Mouse (Mus musculus) neural tube, embryonic 12.5 days (tissue): ENCODE measurements around the gene Gm26920. TPM values are rescaled to one million over a fixed set of nuclear protein-coding genes. Genes with fewer than 3 reads are reported as not detected.

Experiments
- ATAC-seq: fragments of 200-750 bp; cut with Nextera tagmentation; 2 replicates; pipeline ENCODE4 v1.8.0; 2017; ENCODE audit warnings: low read depth, mild to moderate bottlenecking, moderate TSS enrichment, moderate library complexity; ENCODE audit not compliant: low FRiP score
- H3K27ac ChIP-seq: fragments of 300-500 bp; sonication (generic); 2 replicates; pipeline ENCODE4 v1.5.1; 2016
- H3K27me3 ChIP-seq: fragments of 300-500 bp; sonication (generic); replicated peaks from 2 replicates; pipeline ENCODE4 v1.6.1; 2016; ENCODE audit warnings: mild to moderate bottlenecking
- H3K36me3 ChIP-seq: fragments of 300-500 bp; sonication (generic); 2 replicates; pipeline ENCODE4 v1.6.1; 2016; ENCODE audit warnings: mild to moderate bottlenecking
- H3K4me1 ChIP-seq: fragments of 300-500 bp; sonication (generic); 2 replicates; pipeline ENCODE4 v1.6.1; 2016
- H3K4me2 ChIP-seq: fragments of 300-500 bp; sonication (generic); replicated peaks from 2 replicates; pipeline ENCODE4 v1.6.1; 2016; ENCODE audit warnings: mild to moderate bottlenecking
- H3K4me3 ChIP-seq: fragments of 300-500 bp; sonication (generic); 2 replicates; pipeline ENCODE4 v1.5.1; 2016
- H3K9ac ChIP-seq: fragments of 300-500 bp; sonication (generic); 2 replicates; pipeline ENCODE4 v1.6.1; 2016; ENCODE audit warnings: mild to moderate bottlenecking
- H3K9me3 ChIP-seq: fragments of 300-500 bp; sonication (generic); 2 replicates; pipeline ENCODE4 v1.6.1; 2016; ENCODE audit warnings: mild to moderate bottlenecking
- WGBS: fragments of 180-500 bp; shearing (Covaris S2); methylation state at CpG from one replicate; pipeline ENCODE4 v1.1.7; 2016; 5-methylcytosine and 5-hydroxymethylcytosine counted together
- polyA plus RNA-seq: library from polyadenylated mRNA; unstranded; fragments of >200 nt; fragmentation: Nextera tagmentation; extraction: Ambion mirVana; gene quantifications from 2 replicates; pipeline ENCODE4 v1.2.1, GENCODE M21; 2016

Gm26920 gene
- polyA plus RNA-seq, 1 experiment from 2014 or later, result 1.4 TPM

DNA sequence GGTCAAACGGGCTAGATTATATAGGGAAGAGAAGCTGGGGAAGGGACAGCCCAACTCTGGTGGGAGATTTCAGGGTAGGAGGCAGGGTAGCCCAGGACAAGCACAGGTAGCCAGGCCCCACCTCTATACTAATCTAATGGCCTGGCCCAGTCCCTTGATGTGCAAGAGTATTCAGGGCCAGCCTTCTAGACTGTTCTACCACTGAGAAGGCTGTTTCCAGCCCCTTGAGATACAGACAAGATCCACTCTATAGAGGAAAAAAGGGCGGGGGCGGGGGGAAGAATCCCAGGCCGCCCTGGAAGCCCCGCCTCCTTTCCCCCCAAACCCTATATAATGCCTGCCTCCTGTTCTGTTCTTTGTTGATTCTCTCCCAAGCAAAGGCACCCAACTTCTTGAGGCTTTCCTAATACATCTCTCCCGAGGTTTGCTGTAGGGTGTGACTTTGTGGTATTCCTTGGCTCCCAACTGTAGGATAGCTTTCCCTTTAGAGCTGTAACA lies 3.8 kb upstream of the Gm26920 start:
- Histone ChIP-seq H3K4me2 (peak overlapping the region; percentile 67), H3K9ac (no peak overlapping the region), H3K9me3 (no peaks in the 10 kb centered on the region; the same call in 1 of the 2 replicates), H3K27ac (no peak overlapping the region), H3K36me3 (peaks cover 15% of the 10 kb centered on the region), H3K4me1 (peaks cover 16% of the 10 kb centered on the region), H3K27me3 (no peaks in the 10 kb centered on the region), H3K4me3 (no peak overlapping the region)
- 79% methylated on average over 6 of the region's 6 CpGs for WGBS
- ATAC-seq, result no peak

DNA sequence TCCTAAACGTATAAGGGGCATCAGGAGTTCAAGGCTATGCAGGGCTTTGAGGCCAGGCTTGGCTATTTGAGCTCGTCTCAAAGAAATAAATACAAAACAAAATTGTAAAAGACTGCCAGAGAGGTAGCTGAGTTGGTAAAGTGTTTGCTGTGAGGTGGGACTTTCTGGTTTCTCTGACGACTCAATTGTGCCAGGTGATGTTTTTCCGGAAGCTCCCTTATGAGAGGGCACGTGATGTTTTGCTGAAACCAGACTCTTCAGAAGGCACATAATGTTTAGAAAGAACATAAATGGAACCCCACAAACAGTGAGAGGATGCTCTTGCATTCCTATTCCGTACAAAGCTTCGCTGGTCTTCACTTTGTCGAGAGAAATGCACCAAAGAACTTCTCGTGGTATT lies 2.5 kb upstream of the Gm26920 start:
- no peak overlapping the region for H3K27ac ChIP-seq
- H3K4me2 ChIP-seq, result no peak overlapping the region
- H3K4me1 ChIP-seq, result peaks cover 27% of the 10 kb centered on the region
- H3K27me3 ChIP-seq, result no peaks in the 10 kb centered on the region
- H3K4me3 ChIP-seq, result no peak overlapping the region
- H3K36me3 ChIP-seq, result 0 out of 2 replicates have a peak, but pooled peaks cover 5% of the 10 kb centered on the region
- no peak for ATAC-seq
- no peaks in the 10 kb centered on the region; the same call in 1 of the 2 replicates for H3K9me3 ChIP-seq
- H3K9ac ChIP-seq, result no peak overlapping the region
- 83% methylated on average over 9 of the region's 9 CpGs for WGBS

DNA sequence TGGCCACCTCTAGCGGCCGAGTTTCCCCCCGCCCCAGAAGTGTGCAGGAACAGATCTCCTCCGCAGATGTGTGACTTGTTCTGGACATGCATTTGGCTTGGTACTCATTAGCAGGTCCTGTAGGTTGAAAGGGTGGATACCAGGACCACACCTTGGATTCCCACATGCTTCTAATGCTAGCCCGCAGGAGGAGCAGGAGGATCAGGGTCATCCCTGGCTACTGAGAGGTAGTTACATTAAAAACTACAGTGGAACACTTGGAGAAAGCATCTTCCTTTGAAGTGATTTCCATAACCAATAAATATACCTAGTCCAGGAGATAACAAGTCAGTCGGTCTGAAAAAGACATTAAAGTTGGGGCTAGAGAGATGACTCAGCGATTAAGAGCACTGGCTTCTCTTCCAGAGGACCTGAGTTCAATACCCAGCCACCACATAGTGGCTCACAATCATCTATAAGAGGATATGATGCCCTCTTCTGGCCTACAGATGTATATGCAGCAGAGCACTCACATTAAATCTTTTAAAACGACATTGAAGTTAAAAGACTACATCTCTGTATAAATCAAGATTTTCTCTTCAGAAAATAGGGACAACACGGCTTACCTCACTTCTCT lies 868 bp upstream of the Gm26920 start:
- 9% methylated on average over 9 of the region's 9 CpGs for WGBS
- Histone ChIP-seq H3K4me1 (peaks cover 27% of the 10 kb centered on the region), H3K27ac (no peak overlapping the region), H3K27me3 (no peaks in the 10 kb centered on the region), H3K4me3 (peak overlapping the region; percentile 64), H3K36me3 (peaks cover 9% of the 10 kb centered on the region), H3K9me3 (no peaks in the 10 kb centered on the region), H3K9ac (no peak overlapping the region; the same call in 1 of the 2 replicates), H3K4me2 (peak overlapping the region; percentile 84)
- 0 out of 2 replicates have a peak, but pooled peaks have one; percentile 2 for ATAC-seq

DNA sequence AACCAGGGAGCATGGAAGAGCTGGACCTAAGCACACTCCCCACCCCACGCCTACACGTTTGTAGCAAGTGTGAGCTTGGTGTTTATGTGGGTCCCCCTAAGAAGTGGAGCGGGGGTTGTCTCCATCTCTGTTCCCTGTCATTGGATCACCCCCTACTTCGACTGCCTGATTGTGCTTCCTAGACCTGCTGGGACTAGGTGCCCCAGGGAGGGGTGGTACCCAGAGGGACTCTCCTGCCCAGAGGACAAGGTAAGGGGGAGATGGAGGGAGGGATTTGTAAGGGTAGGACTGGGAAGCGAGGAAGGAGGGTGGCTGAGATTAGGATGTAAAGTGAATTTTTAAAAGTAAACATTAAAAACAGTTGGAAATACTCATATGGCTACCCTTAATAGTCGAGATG lies 805 bp downstream of the Gm26920 start:
- Histone ChIP-seq H3K27me3 (no peaks in the 10 kb centered on the region), H3K4me2 (peak overlapping the region; percentile 84), H3K27ac (no peak overlapping the region), H3K9ac (peak overlapping the region; percentile 70), H3K36me3 (peaks cover 25% of the 10 kb centered on the region), H3K9me3 (no peaks in the 10 kb centered on the region; the same call in 1 of the 2 replicates), H3K4me1 (peaks cover 25% of the 10 kb centered on the region), H3K4me3 (peak overlapping the region; percentile 64)
- 15% methylated on average over 6 of the region's 6 CpGs for WGBS
- ATAC-seq, result no peak; the same call in 1 of the 2 replicates

DNA sequence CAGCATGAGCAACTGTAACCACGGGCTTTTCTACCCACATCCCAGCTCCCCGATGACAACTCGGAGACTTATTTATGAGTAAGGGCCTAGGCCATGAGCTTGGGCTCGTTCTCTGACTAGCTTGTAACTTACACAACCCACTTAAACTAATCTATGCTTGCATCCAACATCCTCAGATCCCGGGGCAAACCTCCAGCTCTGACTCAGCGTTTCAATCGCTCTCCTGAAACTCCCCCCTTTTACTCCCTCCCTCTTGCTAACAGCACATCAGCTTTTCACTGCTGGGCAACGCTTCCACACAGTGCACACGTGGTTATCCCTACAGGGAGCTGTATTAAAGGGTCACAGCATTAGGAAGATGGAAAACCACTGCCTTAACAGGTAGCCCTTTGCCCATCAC lies 3.7 kb downstream of the Gm26920 start:
- Histone ChIP-seq H3K4me3 (no peak overlapping the region), H3K27ac (no peak overlapping the region), H3K4me1 (peaks cover 20% of the 10 kb centered on the region), H3K27me3 (no peaks in the 10 kb centered on the region), H3K9me3 (no peaks in the 10 kb centered on the region; the same call in 1 of the 2 replicates), H3K36me3 (peaks cover 37% of the 10 kb centered on the region), H3K9ac (no peak overlapping the region), H3K4me2 (no peak overlapping the region)
- 92% methylated on average over 9 of the region's 9 CpGs for WGBS
- no peak for ATAC-seq

DNA sequence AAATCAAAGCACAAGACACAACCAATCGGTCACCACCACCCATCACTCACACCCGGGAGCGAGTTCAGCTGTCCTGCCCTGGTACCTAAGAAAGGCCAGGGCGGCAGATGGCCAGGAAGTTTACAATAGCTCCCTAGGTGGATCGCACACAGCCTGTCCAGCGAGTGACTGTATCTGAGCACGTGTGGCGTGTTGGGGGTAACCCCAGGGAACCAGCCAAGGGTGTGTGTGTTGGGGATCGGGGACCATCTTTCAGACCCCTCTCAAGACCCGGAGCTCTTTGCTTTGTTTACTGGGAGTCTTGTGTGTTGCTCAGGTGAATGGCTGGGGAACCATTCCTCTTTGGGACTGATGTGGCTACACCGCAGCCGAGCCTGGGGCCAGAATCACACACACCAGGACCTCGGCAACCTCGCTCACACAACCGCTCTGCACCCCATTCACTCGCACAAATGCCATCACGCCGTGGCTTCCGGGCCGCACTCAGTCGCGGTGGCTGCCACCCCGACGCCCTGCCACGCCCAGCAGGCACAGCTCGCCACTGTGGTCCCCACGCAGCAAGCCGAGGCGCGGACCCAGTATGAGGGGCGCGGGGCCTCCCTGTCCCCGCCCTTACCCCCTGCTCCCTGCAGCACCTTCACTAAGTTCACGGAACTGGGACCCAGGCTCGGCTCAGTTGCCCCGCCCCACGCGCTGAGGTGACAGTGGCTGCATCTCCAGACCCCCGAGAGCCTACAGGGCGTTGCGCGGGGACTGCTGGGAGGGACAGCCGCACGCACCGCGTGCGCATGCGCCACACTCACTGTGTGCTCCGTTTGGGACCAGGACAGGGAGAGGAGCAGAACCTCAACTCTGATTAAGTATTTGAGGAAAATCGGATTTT lies 17.8 kb downstream of the Gm26920 start, which contains the start of gene Zfp82:
TSS of gene Zfp82 (minus strand) at position 755 of the 883 bp plus-strand sequence.
- peak within 1 kb of the TSS; percentile 79 for H3K9ac ChIP-seq
- no peaks in the 10 kb centered on the region for H3K9me3 ChIP-seq
- WGBS, result under 1% methylated on average over 50 of the region's 50 CpGs
- peak within 1 kb of the TSS; percentile 90 for H3K4me2 ChIP-seq
- H3K4me3 ChIP-seq, result peak within 1 kb of the TSS; percentile 82
- peak within 1 kb of the TSS; percentile 68 for H3K27ac ChIP-seq
- H3K36me3 ChIP-seq, result peaks cover 27% of the 10 kb centered on the region
- peaks cover 6% of the 10 kb centered on the region for H3K4me1 ChIP-seq
- ATAC-seq, result peak; percentile 91
- no peaks in the 10 kb centered on the region for H3K27me3 ChIP-seq

DNA sequence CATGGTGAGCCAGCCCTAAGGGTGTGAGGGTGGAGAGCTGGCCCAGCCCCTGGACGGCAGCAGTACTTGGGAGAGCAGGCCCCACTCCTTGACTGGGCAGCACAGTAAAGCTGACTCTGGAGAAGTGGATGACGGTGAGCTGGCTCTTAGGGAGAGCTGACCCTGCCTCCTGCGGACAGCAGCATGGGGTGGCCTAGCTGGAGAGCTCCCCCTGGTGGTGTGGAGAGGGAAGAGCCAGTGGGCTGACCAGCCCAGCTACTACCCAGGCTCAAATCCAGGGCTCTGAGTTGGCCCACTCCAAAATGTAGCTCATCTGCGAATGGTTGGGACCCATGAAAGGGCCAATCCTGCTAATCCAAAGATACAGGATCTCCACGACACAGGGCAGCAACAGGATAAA lies 25.6 kb downstream of the Gm26920 start:
- no peaks in the 10 kb centered on the region for H3K9me3 ChIP-seq
- no peak overlapping the region for H3K4me3 ChIP-seq
- 81% methylated on average over 5 of the region's 5 CpGs for WGBS
- H3K9ac ChIP-seq, result no peak overlapping the region
- peaks cover 63% of the 10 kb centered on the region for H3K36me3 ChIP-seq
- no peak overlapping the region for H3K4me2 ChIP-seq
- no peaks in the 10 kb centered on the region for H3K4me1 ChIP-seq
- no peaks in the 10 kb centered on the region for H3K27me3 ChIP-seq
- ATAC-seq, result no peak
- H3K27ac ChIP-seq, result no peak overlapping the region

DNA sequence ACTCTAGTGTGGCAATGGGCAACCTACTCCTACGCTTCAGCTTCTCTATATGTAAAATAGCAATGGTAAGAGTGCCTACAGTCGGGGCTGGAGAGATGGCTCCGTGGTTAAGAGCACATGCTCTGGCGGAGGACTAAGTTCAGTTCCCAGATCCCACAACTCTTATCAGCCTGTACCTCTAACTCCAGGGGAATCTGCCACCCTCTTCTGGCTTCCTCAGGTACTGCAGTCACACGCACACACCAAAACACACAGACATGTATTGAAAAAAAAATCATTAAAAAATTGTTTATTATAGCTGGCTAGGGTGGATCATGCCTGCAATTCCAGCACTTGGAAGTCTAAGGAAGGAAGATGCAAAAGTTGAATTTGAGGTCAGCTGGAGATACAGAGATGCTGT lies 27.7 kb downstream of the Gm26920 start:
- Histone ChIP-seq H3K4me2 (no peak overlapping the region), H3K36me3 (peaks cover 66% of the 10 kb centered on the region), H3K4me3 (no peak overlapping the region), H3K4me1 (no peaks in the 10 kb centered on the region), H3K9me3 (no peaks in the 10 kb centered on the region), H3K27ac (no peak overlapping the region), H3K9ac (no peak overlapping the region), H3K27me3 (no peaks in the 10 kb centered on the region)
- no peak for ATAC-seq
- 85% methylated on average over 5 of the region's 5 CpGs for WGBS

DNA sequence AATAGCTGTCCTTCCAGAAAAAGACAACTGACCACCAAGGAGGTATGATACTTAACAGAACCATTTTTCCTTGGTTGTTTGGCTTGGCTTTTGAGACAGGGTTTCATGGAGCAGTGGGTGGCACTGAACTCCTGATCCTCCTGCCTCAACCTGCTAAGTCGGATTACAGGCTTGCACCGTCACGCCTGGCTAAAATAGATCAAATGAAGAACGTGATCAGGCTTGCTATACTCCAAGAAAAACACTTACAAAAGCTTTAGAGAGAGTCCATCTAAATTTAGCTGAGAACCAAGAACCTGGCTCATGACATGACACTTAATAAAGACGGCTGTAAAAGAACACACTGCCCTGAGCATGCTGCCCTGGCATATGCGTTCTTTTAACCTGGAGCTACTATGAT lies 29.9 kb downstream of the Gm26920 start:
- Histone ChIP-seq H3K27me3 (no peaks in the 10 kb centered on the region), H3K9me3 (no peaks in the 10 kb centered on the region), H3K4me1 (no peaks in the 10 kb centered on the region), H3K4me2 (no peak overlapping the region), H3K36me3 (peaks cover 72% of the 10 kb centered on the region), H3K4me3 (no peak overlapping the region), H3K9ac (no peak overlapping the region), H3K27ac (no peak overlapping the region)
- no peak for ATAC-seq
- 86% methylated on average over 6 of the region's 6 CpGs for WGBS

DNA sequence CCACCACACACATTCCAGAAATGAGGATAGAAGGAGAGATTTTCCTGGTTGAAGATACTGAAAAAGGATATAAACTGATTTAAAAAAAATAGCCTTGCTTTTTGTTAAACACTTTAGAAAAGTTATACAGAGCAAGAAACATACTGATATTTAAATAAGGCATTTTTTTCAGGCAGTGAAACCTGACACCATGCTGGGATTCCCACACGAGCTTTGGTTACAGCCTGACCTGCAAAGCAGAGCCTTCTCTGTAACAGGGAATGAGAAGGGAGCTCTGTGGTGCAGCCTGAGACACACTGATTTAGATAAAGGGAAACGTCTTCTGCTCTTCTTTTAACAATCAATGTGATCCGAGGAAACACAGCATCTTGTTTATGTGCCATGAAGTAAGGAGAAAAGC lies 36.6 kb downstream of the Gm26920 start:
- H3K27me3 ChIP-seq, result no peaks in the 10 kb centered on the region
- peaks cover 10% of the 10 kb centered on the region for H3K4me1 ChIP-seq
- no peak overlapping the region for H3K27ac ChIP-seq
- H3K9me3 ChIP-seq, result no peaks in the 10 kb centered on the region
- peaks cover 31% of the 10 kb centered on the region for H3K36me3 ChIP-seq
- ATAC-seq, result no peak
- no peak overlapping the region for H3K4me3 ChIP-seq
- H3K4me2 ChIP-seq, result no peak overlapping the region
- 14% methylated on average over 3 of the region's 3 CpGs for WGBS
- H3K9ac ChIP-seq, result no peak overlapping the region

DNA sequence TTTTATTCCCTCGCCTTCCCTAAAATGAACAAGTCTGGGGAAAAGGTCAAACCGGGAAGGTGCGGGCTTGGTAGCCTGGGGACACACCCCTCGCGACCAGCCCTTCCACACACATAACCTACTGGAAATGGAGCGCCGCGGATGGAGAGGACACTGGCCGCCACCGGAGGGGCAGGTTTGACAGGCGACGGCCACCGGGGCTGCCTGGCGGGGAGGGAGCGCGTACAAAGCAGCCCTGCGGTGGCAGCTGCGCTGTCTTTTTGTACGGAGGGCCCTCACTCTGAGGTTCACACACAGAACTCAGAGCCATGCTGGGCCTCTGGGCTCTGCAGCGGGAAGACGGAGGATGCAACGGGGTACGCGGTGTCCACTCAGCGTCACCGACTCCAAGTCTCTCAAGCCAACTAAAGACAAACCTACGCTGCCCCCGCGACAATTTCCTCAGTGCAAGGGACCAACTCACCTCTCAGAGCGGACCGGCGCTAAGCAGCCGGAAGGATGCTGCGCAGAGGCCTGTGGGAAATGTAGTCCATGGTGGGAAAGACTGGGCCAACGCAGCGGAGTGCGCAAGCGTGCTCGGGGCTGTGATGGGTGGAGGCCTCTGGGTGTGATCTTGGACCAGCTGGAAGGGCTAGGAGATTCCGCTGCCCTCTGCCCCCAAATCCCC lies 39.2 kb downstream of the Gm26920 start, which contains the start of gene Zfp14:
TSS of gene Zfp14 (minus strand) at position 499 of the 667 bp plus-strand sequence.
- Histone ChIP-seq H3K4me2 (peak within 1 kb of the TSS; percentile 83), H3K27me3 (no peaks in the 10 kb centered on the region), H3K4me3 (peak within 1 kb of the TSS; percentile 72), H3K4me1 (peaks cover 10% of the 10 kb centered on the region), H3K9me3 (no peaks in the 10 kb centered on the region), H3K27ac (peak within 1 kb of the TSS; percentile 84), H3K36me3 (peaks cover 12% of the 10 kb centered on the region), H3K9ac (peak within 1 kb of the TSS; percentile 86)
- under 1% methylated on average over 40 of the region's 40 CpGs for WGBS
- ATAC-seq, result peak; percentile 99

DNA sequence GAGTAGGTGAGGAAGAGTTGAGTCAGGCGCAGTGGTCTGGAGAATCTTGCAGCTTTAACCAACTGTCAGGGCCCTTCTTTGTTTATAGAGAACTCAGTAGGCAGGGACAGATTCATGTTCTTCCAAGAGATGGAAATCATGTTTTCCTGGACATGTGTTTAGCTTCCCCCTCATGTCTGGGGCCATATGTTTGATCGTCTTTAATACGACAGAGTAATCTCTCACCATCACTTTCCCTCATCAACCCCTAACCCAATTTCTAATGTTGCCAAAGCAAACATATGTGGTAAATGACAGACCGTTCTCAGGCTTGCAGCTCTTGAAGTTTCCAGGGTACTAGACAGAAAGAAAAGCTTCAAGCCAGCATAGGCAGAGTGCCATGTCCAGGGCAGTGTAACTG lies 42.1 kb downstream of the Gm26920 start:
- Histone ChIP-seq H3K4me1 (peaks cover 10% of the 10 kb centered on the region), H3K9me3 (no peaks in the 10 kb centered on the region), H3K4me3 (no peak overlapping the region), H3K27me3 (no peaks in the 10 kb centered on the region), H3K27ac (no peak overlapping the region), H3K36me3 (peaks cover 4% of the 10 kb centered on the region; the same call in 1 of the 2 replicates), H3K9ac (no peak overlapping the region), H3K4me2 (no peak overlapping the region)
- ATAC-seq, result no peak
- WGBS, result 95% methylated on average over 4 of the region's 4 CpGs
